Mouse (Mus musculus): Measurements from ENCODE around the gene Kcnma1. TPM values are rescaled to one million over a fixed set of nuclear protein-coding genes. Genes with fewer than 3 reads are reported as not detected.

Kcnma1 gene
- total RNA-seq, 2 experiments from 2014 or later = 35.5 to 50.7 TPM

GRCm38 (mm10) chr14:23573385-23573784 lies 440.9 kb downstream of the Kcnma1 start:
- intact Hi-C loops (cut with DNase I; ENCODE audit: low total_unique reads) = no loop called here

GRCm38 (mm10) chr14:23572778-23573177 lies 441.5 kb downstream of the Kcnma1 start:
- intact Hi-C loops (cut with DNase I; ENCODE audit: low total_unique reads) = no loop called here
- no peak for DNase-seq

More at GRCm38 (mm10) chr14:23573385-23573784, 440.9 kb downstream of the Kcnma1 start:
- no peak for DNase-seq

GRCm38 (mm10) chr14:23570251-23570650 lies 444.0 kb downstream of the Kcnma1 start:
- intact Hi-C loops (cut with DNase I; ENCODE audit: low total_unique reads) = no loop called here
- DNase-seq = no peak

GRCm38 (mm10) chr14:23565931-23566330 lies 448.4 kb downstream of the Kcnma1 start:
- intact Hi-C loops (cut with DNase I; ENCODE audit: low total_unique reads) = no loop called here
- no peak for DNase-seq

- no peak for DNase-seq
- intact Hi-C loops (cut with DNase I; ENCODE audit: low total_unique reads) = no loop called here
Observed at GRCm38 (mm10) chr14:23564474-23564873, 449.8 kb downstream of the Kcnma1 start.

GRCm38 (mm10) chr14:23563180-23563579 lies 451.1 kb downstream of the Kcnma1 start:
- no peak for DNase-seq
- intact Hi-C loops (cut with DNase I; ENCODE audit: low total_unique reads) = no loop called here

- intact Hi-C loops (cut with DNase I; ENCODE audit: low total_unique reads) = no loop called here
- DNase-seq = no peak
Observed at GRCm38 (mm10) chr14:23555647-23556046, 458.6 kb downstream of the Kcnma1 start.

- intact Hi-C loops (cut with DNase I; ENCODE audit: low total_unique reads) = no loop called here
- DNase-seq = no peak
Observed at GRCm38 (mm10) chr14:23552252-23552974, 461.9 kb downstream of the Kcnma1 start.

- no peak for DNase-seq
- intact Hi-C loops (cut with DNase I; ENCODE audit: low total_unique reads) = no loop called here
Observed at GRCm38 (mm10) chr14:23550467-23550866, 463.8 kb downstream of the Kcnma1 start.

- intact Hi-C loops (cut with DNase I; ENCODE audit: low total_unique reads) = no loop called here
- DNase-seq = no peak
Observed at GRCm38 (mm10) chr14:23542131-23542530, 472.2 kb downstream of the Kcnma1 start.

- intact Hi-C loops (cut with DNase I; ENCODE audit: low total_unique reads) = no loop called here
- no peak for DNase-seq
Observed at GRCm38 (mm10) chr14:23539621-23540020, 474.7 kb downstream of the Kcnma1 start.

GRCm38 (mm10) chr14:23533346-23533745 lies 480.9 kb downstream of the Kcnma1 start:
- intact Hi-C loops (cut with DNase I; ENCODE audit: low total_unique reads) = no loop called here

GRCm38 (mm10) chr14:23531735-23532525 lies 482.4 kb downstream of the Kcnma1 start:
- intact Hi-C loops (cut with DNase I; ENCODE audit: low total_unique reads) = no loop called here

More at GRCm38 (mm10) chr14:23533346-23533745, 480.9 kb downstream of the Kcnma1 start:
- no peak for DNase-seq

GRCm38 (mm10) chr14:23529720-23530119 lies 484.6 kb downstream of the Kcnma1 start:
- intact Hi-C loops (cut with DNase I; ENCODE audit: low total_unique reads) = no loop called here
- DNase-seq = peak; percentile 40

More at GRCm38 (mm10) chr14:23531735-23532525, 482.4 kb downstream of the Kcnma1 start:
- no peak for DNase-seq

GRCm38 (mm10) chr14:23529229-23529628 lies 485.1 kb downstream of the Kcnma1 start:
- no peak for DNase-seq
- intact Hi-C loops (cut with DNase I; ENCODE audit: low total_unique reads) = no loop called here

GRCm38 (mm10) chr14:23525910-23526309 lies 488.4 kb downstream of the Kcnma1 start:
- DNase-seq = no peak
- intact Hi-C loops (cut with DNase I; ENCODE audit: low total_unique reads) = no loop called here

- intact Hi-C loops (cut with DNase I; ENCODE audit: low total_unique reads) = no loop called here
- DNase-seq = no peak
Observed at GRCm38 (mm10) chr14:23523825-23524491, 490.3 kb downstream of the Kcnma1 start.

- DNase-seq = peak; percentile 19
- intact Hi-C loops (cut with DNase I; ENCODE audit: low total_unique reads) = no loop called here
Observed at GRCm38 (mm10) chr14:23522606-23523159, 491.6 kb downstream of the Kcnma1 start.

- intact Hi-C loops (cut with DNase I; ENCODE audit: low total_unique reads) = no loop called here
- no peak for DNase-seq
Observed at GRCm38 (mm10) chr14:23521080-23521684, 493.1 kb downstream of the Kcnma1 start.

Measured in gastrocnemius, postnatal 14 days (tissue).